ENCODE assay signal across 8 mouse cellular contexts in genomic region chr2:75964512-75964911, GRCm38 (mm10). TPM values are rescaled to one million over a fixed set of nuclear protein-coding genes. Genes with fewer than 3 reads are reported as not detected.
DNase-seq lines count a peak whose midpoint lies in the region; ATAC-seq and TF ChIP-seq lines count a peak whose summit lies in the region.

No protein-coding gene starts in this region.

- no peak for TF ChIP-seq EP300 in MEL (IDR thresholded peaks at IDR 0.05; ENCODE audit: low read depth in 1 of 2, low read length in 2 of 2)
- TF ChIP-seq EP300 in lung, postnatal 0 days (IDR thresholded peaks at IDR 0.05), result no peak

- H3K27me3 ChIP-seq in MEL (ENCODE audit: control insufficient read depth in 1 of 2, insufficient read depth in 2 of 2, low read length in 2 of 2), result no peaks in the 10 kb centered on the region
- H3K27me3 ChIP-seq in heart, embryonic 15.5 days, result no peaks in the 10 kb centered on the region
- no peaks in the 10 kb centered on the region for H3K27me3 ChIP-seq in lung, postnatal 0 days (replicated peaks; ENCODE audit: insufficient read depth, low read length)

- H3K9me3 ChIP-seq in MEL (replicated peaks; ENCODE audit: insufficient read depth, low read length), result no peaks in the 10 kb centered on the region
- H3K9me3 ChIP-seq in heart, embryonic 15.5 days (replicated peaks), result no peaks in the 10 kb centered on the region
- no peaks in the 10 kb centered on the region for H3K9me3 ChIP-seq in lung, postnatal 0 days (ENCODE audit: low read length)

- no peak overlapping the region for H3K27ac ChIP-seq in MEL (ENCODE audit: control insufficient read depth, low read depth, low read length)
- H3K27ac ChIP-seq in embryonic fibroblast, embryonic 13.5 days (ENCODE audit: insufficient read depth, low read length), result 0 out of 2 replicates have a peak overlapping the region, but pooled peaks have one; percentile 7
- H3K27ac ChIP-seq in heart, embryonic 15.5 days, result peak overlapping the region; percentile 66
- peak overlapping the region; percentile 47; the same call in 1 of the 2 replicates for H3K27ac ChIP-seq in lung, postnatal 0 days (ENCODE audit: low read length)

- TF ChIP-seq RAD21 in MEL (IDR thresholded peaks at IDR 0.05; ENCODE audit: low read depth, low read length), result peak; percentile 60

- peak; percentile 53 for ATAC-seq in heart, embryonic 15.5 days (replicated peaks; ENCODE audit: insufficient number of reproducible peaks, insufficient read depth, low FRiP score, low read depth)
- peak; percentile 68 for ATAC-seq in lung, postnatal 0 days
- ATAC-seq in neutrophil, adult 5-6 weeks (ENCODE audit: extremely low read depth, insufficient number of reproducible peaks, low FRiP score, poor library complexity, severe bottlenecking), result peak; percentile 62

- peak overlapping the region; percentile 42 for H3K9ac ChIP-seq in MEL (ENCODE audit: control insufficient read depth, low read depth, low read length, poor library complexity, severe bottlenecking)
- H3K9ac ChIP-seq in heart, embryonic 15.5 days, result peak overlapping the region; percentile 30; the same call in 1 of the 2 replicates
- H3K9ac ChIP-seq in lung, postnatal 0 days (replicated peaks; ENCODE audit: low read depth), result no peak overlapping the region

- whole genome bisulfite sequencing in heart, embryonic 15.5 days, result 6% methylated on average over 14 of the region's 14 CpGs
- 8% methylated on average over 14 of the region's 14 CpGs for WGBS in lung, postnatal 0 days

- peak; percentile 73 for DNase-seq in MEL (ENCODE audit: low read depth, low spot score)
- peak; percentile 73 for DNase-seq in brain, embryonic 14.5 days (ENCODE audit: low read depth)
- peak; percentile 81 for DNase-seq in kidney, postnatal 10 days
- peak; percentile 85 for DNase-seq in lung, postnatal 0 days (ENCODE audit: low spot score)
- DNase-seq in urinary bladder, postnatal 4 days (ENCODE audit: low spot score in 2 of 2), result peak; percentile 58 to 70

- TF ChIP-seq POLR2A in MEL (IDR thresholded peaks at IDR 0.05; ENCODE audit: control insufficient read depth in 1 of 2, insufficient read depth in 1 of 2, low read depth in 1 of 2, low read length in 2 of 2, poor library complexity in 1 of 2), result no peak
- TF ChIP-seq POLR2A in brain, embryonic 14.5 days (IDR thresholded peaks at IDR 0.05; ENCODE audit: borderline replicate concordance, extremely low read depth, insufficient read depth, insufficient read length, poor library complexity, severe bottlenecking), result no peak
- TF ChIP-seq POLR2A in embryonic fibroblast, embryonic 13.5 days (IDR thresholded peaks at IDR 0.05; ENCODE audit: low read depth, low read length), result no peak

- no peaks in the 10 kb centered on the region for H3K36me3 ChIP-seq in MEL (ENCODE audit: control insufficient read depth in 1 of 2, insufficient read depth in 2 of 2, low read length in 2 of 2)
- H3K36me3 ChIP-seq in heart, embryonic 15.5 days, result no peaks in the 10 kb centered on the region
- no peaks in the 10 kb centered on the region for H3K36me3 ChIP-seq in lung, postnatal 0 days (ENCODE audit: insufficient read depth, low read length)

- H3K4me1 ChIP-seq in MEL (ENCODE audit: control insufficient read depth in 1 of 2, insufficient read depth in 2 of 2, low read length in 2 of 2), result no peaks in the 10 kb centered on the region; a peak in 1 of 4 replicates
- H3K4me1 ChIP-seq in embryonic fibroblast, embryonic 13.5 days (ENCODE audit: control insufficient read depth, insufficient read depth, low read length), result no peaks in the 10 kb centered on the region; the same call in 1 of the 2 replicates
- peaks cover 28% of the 10 kb centered on the region for H3K4me1 ChIP-seq in heart, embryonic 15.5 days (replicated peaks)
- peaks cover 8% of the 10 kb centered on the region for H3K4me1 ChIP-seq in lung, postnatal 0 days (ENCODE audit: insufficient read depth, low read depth, low read length)

- H3K4me2 ChIP-seq in heart, embryonic 15.5 days, result peak overlapping the region; percentile 65
- peak overlapping the region; percentile 47 for H3K4me2 ChIP-seq in lung, postnatal 0 days (replicated peaks; ENCODE audit: low read depth, low read length)

- H3K4me3 ChIP-seq in MEL (ENCODE audit: control insufficient read depth in 1 of 2, insufficient read depth in 1 of 2, low read depth in 2 of 2, low read length in 2 of 2), result peak overlapping the region; percentile 61 to 66
- no peak overlapping the region for H3K4me3 ChIP-seq in embryonic fibroblast, embryonic 13.5 days (ENCODE audit: insufficient read depth, low read length)
- H3K4me3 ChIP-seq in heart, embryonic 15.5 days, result peak overlapping the region; percentile 35
- peak overlapping the region; percentile 8; the same call in 1 of the 2 replicates for H3K4me3 ChIP-seq in lung, postnatal 0 days (ENCODE audit: low read depth, low read length)

- TF ChIP-seq CTCF in MEL (IDR thresholded peaks at IDR 0.05 in 2 of 3, conservative IDR thresholded peaks at IDR 0.05 in 1 of 3; ENCODE audit: control insufficient read depth in 1 of 3, insufficient read depth in 1 of 3, low read depth in 2 of 3, low read length in 3 of 3, poor library complexity in 1 of 3, severe bottlenecking in 1 of 3), result peak; percentile 42 to 74 (median 64)
- TF ChIP-seq CTCF in brain, embryonic 14.5 days (IDR thresholded peaks at IDR 0.05; ENCODE audit: borderline replicate concordance, extremely low read depth, insufficient read depth, insufficient read length), result peak; percentile 60
- TF ChIP-seq CTCF in embryonic fibroblast, embryonic 13.5 days (IDR thresholded peaks at IDR 0.05; ENCODE audit: borderline replicate concordance, insufficient read depth, low read length), result peak; percentile 35; the same call in 1 of the 2 replicates
- TF ChIP-seq CTCF in lung, postnatal 0 days (IDR thresholded peaks at IDR 0.05), result peak; percentile 76

- H3K79me2 ChIP-seq in MEL (ENCODE audit: control insufficient read depth, insufficient read depth, low read length, poor library complexity), result no peaks in the 10 kb centered on the region

TF ChIP-seq in MEL, 35 proteins besides CTCF, POLR2A, EP300 and RAD21:
- TF ChIP-seq ZC3H11A (IDR thresholded peaks at IDR 0.05; ENCODE audit: low read depth, low read length) (peak; percentile 56), SMC3 (IDR thresholded peaks at IDR 0.05; ENCODE audit: low read depth, low read length) (peak; percentile 71), HCFC1 (IDR thresholded peaks at IDR 0.05; ENCODE audit: low read depth, low read length) (no peak), KAT2A (conservative IDR thresholded peaks at IDR 0.05; ENCODE audit: low read depth, low read length) (no peak), RCOR1 (IDR thresholded peaks at IDR 0.05; ENCODE audit: low read depth, low read length) (no peak), GABPA (IDR thresholded peaks at IDR 0.05; ENCODE audit: low read depth, low read length) (no peak), ZKSCAN1 (IDR thresholded peaks at IDR 0.05; ENCODE audit: low read depth, low read length) (no peak), MYC (IDR thresholded peaks at IDR 0.05; ENCODE audit: low read depth, low read length) (no peak), ELF1 (IDR thresholded peaks at IDR 0.05; ENCODE audit: low read depth, low read length) (no peak), NELFE (IDR thresholded peaks at IDR 0.05; ENCODE audit: low read depth, low read length) (no peak), MYB (IDR thresholded peaks at IDR 0.05; ENCODE audit: low read depth, low read length) (no peak), MAX (IDR thresholded peaks at IDR 0.05; ENCODE audit: low read length) (no peak), TBP (IDR thresholded peaks at IDR 0.05; ENCODE audit: low read depth, low read length) (no peak)

RNA-seq across cellular contexts. Expression of gene Ttc30a2, which starts 13.5 kb away (rescaled TPM):
- total RNA-seq in MEL (2012; rRNA removed), result not detected in 2 replicates
- polyA plus RNA-seq in MEL (2012; ENCODE audit: insufficient read depth in 1 of 2, insufficient read length in 2 of 2, low read depth in 1 of 2, low replicate concordance in 2 of 2, missing spikeins in 1 of 2), result not detected
- polyA plus RNA-seq in brain, embryonic 14.5 days (2012; rRNA removed), result 0.83 and 1.2 TPM in 2 replicates
- 0.20 and 0.93 TPM in 2 replicates for polyA plus RNA-seq in embryonic fibroblast, embryonic 13.5 days (2011; ENCODE audit: insufficient read length, low read depth, missing spikeins)
- 0.76 and 0.78 TPM in 2 replicates for polyA plus RNA-seq in heart, embryonic 15.5 days (2015; fragmentation: Nextera tagmentation; extraction: Ambion mirVana)
- 0.25 and 0.65 TPM in 2 replicates for polyA plus RNA-seq in lung, postnatal 0 days (2015; fragmentation: Nextera tagmentation; extraction: Ambion mirVana)
- 1.5 and 2.3 TPM in 2 replicates for total RNA-seq in neutrophil, adult 5-6 weeks (2017)

RNA-seq across cellular contexts. Expression of gene Ttc30a1, which starts 17.3 kb away (rescaled TPM):
- total RNA-seq in MEL (2012; rRNA removed), result not detected in 2 replicates
- polyA plus RNA-seq in MEL (2012; ENCODE audit: insufficient read depth in 1 of 2, insufficient read length in 2 of 2, low read depth in 1 of 2, low replicate concordance in 2 of 2, missing spikeins in 1 of 2), result not detected
- 8.4 and 9.1 TPM in 2 replicates for polyA plus RNA-seq in brain, embryonic 14.5 days (2012; rRNA removed)
- polyA plus RNA-seq in embryonic fibroblast, embryonic 13.5 days (2011; ENCODE audit: insufficient read length, low read depth, missing spikeins), result 2.7 and 3.1 TPM in 2 replicates
- polyA plus RNA-seq in heart, embryonic 15.5 days (2015; fragmentation: Nextera tagmentation; extraction: Ambion mirVana), result 4.8 and 5.9 TPM in 2 replicates
- 2.8 and 3.9 TPM in 2 replicates for polyA plus RNA-seq in lung, postnatal 0 days (2015; fragmentation: Nextera tagmentation; extraction: Ambion mirVana)
- 5.4 and 5.6 TPM in 2 replicates for total RNA-seq in neutrophil, adult 5-6 weeks (2017)

RNA-seq across cellular contexts. Expression of gene Ttc30b, which starts 26.1 kb away (rescaled TPM):
- not detected in 2 replicates for total RNA-seq in MEL (2012; rRNA removed)
- polyA plus RNA-seq in MEL (2012; ENCODE audit: insufficient read depth in 1 of 2, insufficient read length in 2 of 2, low read depth in 1 of 2, low replicate concordance in 2 of 2, missing spikeins in 1 of 2), result not detected
- 12.1 and 13.5 TPM in 2 replicates for polyA plus RNA-seq in brain, embryonic 14.5 days (2012; rRNA removed)
- 5.5 and 8.8 TPM in 2 replicates for polyA plus RNA-seq in embryonic fibroblast, embryonic 13.5 days (2011; ENCODE audit: insufficient read length, low read depth, missing spikeins)
- 11.7 and 12.7 TPM in 2 replicates for polyA plus RNA-seq in heart, embryonic 15.5 days (2015; fragmentation: Nextera tagmentation; extraction: Ambion mirVana)
- polyA plus RNA-seq in lung, postnatal 0 days (2015; fragmentation: Nextera tagmentation; extraction: Ambion mirVana), result 17.9 and 18.6 TPM in 2 replicates
- 6.6 and 7.0 TPM in 2 replicates for total RNA-seq in neutrophil, adult 5-6 weeks (2017)
